Mouse (Mus musculus): ENCODE results near the gene Aff3.

Gene Aff3

DNA sequence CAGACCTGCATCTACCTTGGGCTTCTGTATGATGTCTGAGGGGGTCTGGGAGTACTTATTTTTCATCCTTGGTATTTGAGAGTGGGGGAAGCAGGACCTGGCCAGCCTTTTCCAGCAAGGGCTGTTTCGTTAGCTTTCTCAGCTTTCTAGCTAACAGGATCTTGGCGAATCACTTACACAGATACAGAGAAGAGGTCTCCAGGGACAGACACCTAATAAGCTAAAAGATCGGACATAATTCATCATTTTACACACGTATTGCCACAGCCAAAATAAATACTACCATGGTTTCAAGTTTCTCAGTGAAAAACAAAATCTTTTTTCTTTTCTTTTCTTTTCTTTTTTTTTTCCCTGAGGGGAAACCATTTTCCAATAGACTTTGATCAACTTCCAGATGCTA, 354.7 kb downstream of the Aff3 start:
- no peak for DNase-seq

DNA sequence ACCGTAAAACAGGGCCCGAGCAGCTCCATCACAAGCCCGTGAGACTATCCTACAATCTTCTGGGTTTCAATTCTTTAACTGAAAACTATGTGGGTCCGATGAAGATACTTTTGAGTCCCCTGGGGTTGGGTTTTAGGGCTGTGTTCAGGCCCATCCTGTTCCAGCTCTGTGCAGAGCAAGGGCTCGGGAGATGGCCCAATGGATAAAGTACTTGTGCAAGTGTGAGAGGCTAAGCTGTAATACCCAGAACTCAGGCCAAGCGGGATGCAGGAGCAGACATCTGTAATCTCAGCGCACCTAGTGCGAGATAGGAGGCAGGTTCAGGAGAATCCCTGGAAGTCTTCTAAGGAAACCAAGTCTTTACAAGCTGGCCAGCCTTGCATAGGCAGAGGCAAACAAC, 355.4 kb downstream of the Aff3 start:
- DNase-seq, result no peak

DNA sequence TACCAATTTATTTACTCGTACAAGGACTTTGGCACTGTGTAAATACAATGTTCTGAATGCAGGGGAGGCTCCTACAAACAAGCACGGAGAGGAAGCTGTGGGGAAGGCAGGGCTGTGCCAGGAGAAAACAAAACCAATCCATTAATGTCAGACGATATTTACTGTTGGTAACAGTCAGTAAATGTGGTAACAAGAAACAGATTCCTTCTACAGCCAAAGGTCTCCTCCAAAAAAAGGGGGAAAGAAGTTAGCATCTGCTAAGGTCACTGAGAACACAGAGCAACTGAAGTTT, 356.1 kb downstream of the Aff3 start:
- DNase-seq, result no peak

DNA sequence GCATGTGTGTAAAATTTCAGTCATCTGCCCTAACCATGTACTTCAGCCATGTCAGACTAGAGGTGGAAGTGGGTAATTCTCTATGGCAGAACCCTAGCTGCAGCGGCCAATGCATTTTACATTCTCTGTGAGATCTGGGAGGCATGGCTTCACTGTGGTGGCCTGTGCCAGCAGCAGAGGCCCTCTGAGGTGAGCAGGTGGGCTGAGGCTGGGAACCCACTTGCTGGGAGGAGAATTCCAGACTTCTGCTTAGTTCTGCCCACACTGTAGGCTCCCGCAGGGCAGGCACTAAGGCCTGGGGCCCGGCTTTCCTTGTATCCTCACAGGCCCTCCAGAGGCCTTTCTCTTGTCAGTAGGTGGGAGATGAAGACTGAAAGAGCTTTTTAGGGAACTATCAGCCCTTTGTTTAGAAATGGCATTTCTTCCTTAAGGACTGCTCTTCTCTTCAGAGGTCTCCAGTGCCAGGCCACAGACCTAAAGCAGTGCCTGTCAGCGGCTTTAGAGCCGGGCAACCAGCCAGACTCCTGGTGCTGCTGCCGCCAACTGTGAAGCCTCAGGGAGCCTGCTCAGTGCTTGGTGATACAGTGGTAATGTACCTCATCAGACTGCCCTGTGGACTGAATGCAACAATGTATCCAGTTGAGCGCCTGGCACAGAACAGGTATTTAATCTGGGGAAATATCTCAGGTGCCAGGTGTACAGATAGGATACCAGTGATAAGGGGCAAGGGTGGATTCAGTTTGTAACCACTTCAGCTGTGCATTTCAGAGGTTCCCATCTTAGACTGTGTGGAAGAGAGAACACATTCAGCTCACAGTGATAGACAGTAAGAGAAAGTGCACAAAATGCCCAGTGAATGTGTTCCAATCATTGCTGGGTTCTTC, 356.7 kb downstream of the Aff3 start:
- peak; percentile 23 to 62 for DNase-seq

DNA sequence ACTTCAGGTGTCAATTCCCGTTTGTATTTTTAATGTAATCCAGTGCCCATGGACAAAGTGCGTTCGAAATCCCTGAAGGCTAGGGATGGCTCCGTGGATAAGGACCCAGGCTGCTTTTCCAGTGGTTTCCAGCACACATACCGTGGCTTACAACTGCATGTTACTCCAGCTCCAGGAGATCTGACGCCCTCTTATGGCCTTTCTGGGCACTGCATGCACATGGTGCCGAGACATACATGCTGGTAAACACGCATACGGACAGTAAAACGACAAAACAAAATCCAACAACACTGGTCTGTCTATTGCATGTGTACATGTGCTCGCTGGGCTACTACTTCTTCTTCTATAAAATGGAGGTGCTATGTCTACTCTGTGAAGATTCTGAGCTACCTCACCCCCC, 357.5 kb downstream of the Aff3 start:
- no peak for DNase-seq

DNA sequence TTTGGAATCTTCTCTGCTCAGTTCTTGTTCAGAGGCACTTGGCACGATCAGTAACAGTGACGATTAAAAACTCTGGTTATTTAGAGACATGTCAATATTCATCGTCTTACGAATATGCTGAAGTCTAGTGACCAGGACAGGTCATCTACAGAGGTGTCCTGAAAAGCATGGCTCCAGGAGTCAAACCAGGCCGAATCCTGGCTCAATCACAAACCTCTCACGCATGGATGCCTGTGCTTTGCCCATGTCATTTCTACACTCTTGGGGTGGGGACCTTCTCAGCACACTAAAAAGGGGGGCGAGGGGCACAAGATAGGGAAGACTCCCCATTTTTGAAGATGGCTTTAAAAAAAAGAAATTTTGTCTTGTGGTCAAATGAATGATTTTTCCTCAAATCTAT, 358.6 kb downstream of the Aff3 start:
- no peak for DNase-seq

DNA sequence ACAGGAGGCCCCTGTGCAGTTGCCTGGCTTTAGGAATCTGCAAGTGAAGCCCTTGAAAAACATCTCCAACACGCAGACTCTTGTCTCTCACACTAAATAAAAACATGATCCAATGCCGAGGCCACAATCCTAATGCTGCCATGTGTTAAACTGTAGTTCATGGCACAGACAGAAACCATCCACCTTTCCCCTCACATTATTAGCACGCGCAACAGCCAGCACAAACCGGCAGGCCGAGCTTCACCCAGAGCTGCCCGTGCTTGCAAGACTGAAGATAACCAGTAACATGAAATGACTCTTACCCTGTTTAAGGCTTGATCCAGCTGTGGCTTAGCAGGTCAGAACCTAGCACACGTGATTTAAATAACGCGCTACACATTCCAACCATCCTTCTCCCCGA, 360.4 kb downstream of the Aff3 start:
- no peak for DNase-seq

DNA sequence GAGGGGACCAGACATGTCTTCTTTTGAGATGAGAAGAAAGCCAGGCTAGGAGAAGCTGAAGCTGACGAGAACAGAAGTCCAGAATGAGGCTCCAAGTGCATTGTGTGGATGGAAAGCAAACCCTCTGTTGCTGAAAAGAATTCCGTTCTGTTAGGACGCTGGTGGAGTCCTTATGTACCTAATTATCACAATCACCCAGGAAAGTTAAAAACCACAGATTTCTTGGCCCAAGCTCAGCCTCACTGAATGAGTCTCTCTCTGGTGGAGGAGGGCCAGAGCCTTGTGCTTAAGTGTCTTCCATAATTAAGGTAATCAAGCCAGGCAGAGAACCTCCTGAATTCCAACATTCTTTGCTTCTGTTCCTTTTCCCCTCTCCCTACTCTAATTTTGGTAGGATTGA, 366.5 kb downstream of the Aff3 start:
- DNase-seq, result no peak

DNA sequence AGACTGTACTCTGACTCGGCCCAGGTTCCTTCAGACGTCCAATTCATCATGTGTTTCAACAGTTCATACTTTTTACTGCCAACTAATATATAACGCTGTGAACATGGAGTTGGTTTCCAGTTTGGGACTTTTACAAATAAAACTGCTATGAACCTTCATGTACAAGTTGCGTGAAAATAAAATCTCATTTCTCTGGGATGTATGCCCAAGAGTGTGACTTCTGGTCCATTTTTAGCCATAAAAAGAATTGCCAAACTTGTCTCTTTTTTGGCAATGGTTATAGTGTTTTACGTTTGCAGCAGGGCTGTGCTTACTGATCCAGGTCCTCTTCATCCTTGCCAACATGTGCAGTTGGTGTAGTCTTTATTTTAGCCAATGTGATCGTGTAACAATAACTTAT, 369.8 kb downstream of the Aff3 start:
- no peak for DNase-seq

DNA sequence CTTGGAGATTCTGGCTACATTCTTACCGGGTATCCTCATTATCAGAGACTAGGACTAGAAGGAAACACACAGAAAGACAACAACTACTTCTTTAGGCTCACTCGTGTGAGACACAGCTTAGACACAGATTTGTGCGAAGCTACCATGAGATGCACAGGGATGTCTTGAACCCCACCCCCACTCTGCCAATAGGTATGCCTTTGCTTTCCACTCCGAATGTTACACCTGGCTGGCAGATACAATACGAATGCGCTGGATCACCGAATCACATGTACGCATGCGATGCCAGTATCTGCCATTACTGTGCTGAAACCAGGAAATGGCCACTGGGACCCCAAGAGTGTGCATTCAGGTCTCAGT, 370.4 kb downstream of the Aff3 start:
- no peak for DNase-seq

DNA sequence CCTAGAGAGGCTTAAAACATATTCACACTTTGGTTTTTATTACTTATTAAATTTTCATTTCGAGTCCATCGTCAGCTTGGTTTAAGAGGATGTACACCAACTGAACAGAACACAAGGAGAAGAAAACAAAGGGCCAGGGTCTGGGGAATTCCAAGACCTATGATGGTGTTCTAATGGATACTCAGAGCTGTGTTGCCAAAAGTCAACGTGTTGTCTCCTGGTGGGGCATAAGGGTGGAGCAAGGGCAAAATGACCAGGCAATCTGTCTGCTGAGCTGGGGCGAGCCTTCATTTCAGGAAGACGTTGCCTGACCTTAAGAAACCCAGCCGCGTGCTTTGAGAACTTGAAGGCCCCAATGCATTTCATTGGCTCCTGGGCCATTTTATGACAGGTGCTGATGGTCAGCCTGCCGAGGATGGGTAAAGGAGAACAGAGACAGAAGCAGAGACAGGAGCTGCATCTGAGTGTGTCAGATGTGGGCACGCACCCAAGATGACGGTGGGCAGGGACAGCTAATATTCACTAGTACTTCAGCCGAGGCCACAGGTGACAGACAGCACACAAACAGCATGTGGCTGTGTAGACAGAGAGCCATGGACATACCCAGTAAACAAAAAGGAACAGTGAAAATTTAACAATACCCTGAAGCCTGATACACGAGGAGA, 371.0 kb downstream of the Aff3 start:
- DNase-seq, result no peak

GRCm38 (mm10) chr1:38292851-38293250, 371.9 kb downstream of the Aff3 start:
- DNase-seq, result no peak

- no peak for DNase-seq
Observed at GRCm38 (mm10) chr1:38291915-38292314, 372.8 kb downstream of the Aff3 start.

- no peak for DNase-seq
Observed at GRCm38 (mm10) chr1:38291497-38291896, 373.3 kb downstream of the Aff3 start.

- no peak for DNase-seq
Observed at GRCm38 (mm10) chr1:38290881-38291280, 373.9 kb downstream of the Aff3 start.

DNA sequence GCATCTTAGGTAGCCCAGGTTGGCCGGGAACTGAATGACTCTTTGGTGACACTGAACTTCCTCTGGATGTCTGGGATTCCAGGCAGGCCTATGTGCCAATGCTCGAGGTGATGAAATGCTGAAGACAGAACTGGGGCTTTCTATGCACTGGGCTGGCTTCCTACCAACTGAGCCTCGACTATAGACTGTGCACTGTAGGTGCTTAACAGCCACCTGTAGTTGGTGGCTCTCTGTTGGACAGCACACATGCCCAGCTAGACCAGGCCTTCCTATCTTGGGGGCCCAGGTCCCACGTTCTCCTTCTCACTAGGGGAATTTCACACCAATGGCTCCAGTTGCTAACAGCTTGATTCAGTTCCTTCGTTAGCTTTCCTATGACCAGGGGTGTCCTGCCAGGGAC, 374.9 kb downstream of the Aff3 start:
- no peak for DNase-seq

- DNase-seq, result no peak
Observed at GRCm38 (mm10) chr1:38288716-38289115, 376.0 kb downstream of the Aff3 start.

GRCm38 (mm10) chr1:38286551-38286950, 378.2 kb downstream of the Aff3 start:
- no peak for DNase-seq

- DNase-seq, result no peak
Observed at GRCm38 (mm10) chr1:38280549-38280948, 384.2 kb downstream of the Aff3 start.

DNA sequence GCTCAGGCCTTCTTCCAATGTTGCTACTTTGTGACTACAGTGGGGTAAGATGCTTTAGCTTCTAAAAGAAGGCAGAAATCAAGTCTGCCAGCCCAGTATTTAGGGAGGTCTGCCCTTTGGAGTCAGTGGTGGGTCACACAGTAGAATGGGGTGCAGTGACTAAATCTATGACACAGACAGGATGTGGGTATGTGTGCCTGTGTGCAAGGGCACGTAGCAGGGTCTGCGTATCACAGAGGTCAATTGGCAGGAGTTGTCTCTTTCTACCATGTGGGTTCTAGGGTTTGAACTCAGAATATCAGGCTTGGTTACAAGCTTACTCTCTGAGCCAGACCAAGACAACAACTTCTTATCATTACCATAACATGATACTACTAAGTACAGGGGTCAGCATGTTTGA, 393.4 kb downstream of the Aff3 start:
- DNase-seq, result no peak

- DNase-seq, result peak; percentile 4 to 6
Observed at GRCm38 (mm10) chr1:38268246-38269042, 396.3 kb downstream of the Aff3 start.

GRCm38 (mm10) chr1:38263251-38263650, 401.5 kb downstream of the Aff3 start:
- no peak for DNase-seq

GRCm38 (mm10) chr1:38262362-38263154, 402.2 kb downstream of the Aff3 start:
- peak; percentile 6 to 40 for DNase-seq
